Mouse (Mus musculus): Measurements from ENCODE around the gene Dpp9. TPM values are rescaled to one million over a fixed set of nuclear protein-coding genes. Genes with fewer than 3 reads are reported as not detected.

Gene Dpp9
- polyA plus RNA-seq, 1 experiment: 60.2 TPM

- H3K36me3 ChIP-seq (replicated peaks; ENCODE audit: low read length): no peaks in the 10 kb centered on the region
- TF ChIP-seq FLI1 (IDR thresholded peaks at IDR 0.05; ENCODE audit: low read length): no peak
- TF ChIP-seq GATA1 (IDR thresholded peaks at IDR 0.05; ENCODE audit: borderline replicate concordance, low read length): no peak
- H3K4me3 ChIP-seq (replicated peaks): no peak overlapping the region
- H3K9me3 ChIP-seq: no peaks in the 10 kb centered on the region
- peaks cover 69% of the 10 kb centered on the region for H3K4me1 ChIP-seq
- peaks cover 79% of the 10 kb centered on the region for H3K27me3 ChIP-seq (replicated peaks)
These were observed 71.3 kb downstream of the Dpp9 start for GRCm38 (mm10) chr17:56147420-56147819.

DNA sequence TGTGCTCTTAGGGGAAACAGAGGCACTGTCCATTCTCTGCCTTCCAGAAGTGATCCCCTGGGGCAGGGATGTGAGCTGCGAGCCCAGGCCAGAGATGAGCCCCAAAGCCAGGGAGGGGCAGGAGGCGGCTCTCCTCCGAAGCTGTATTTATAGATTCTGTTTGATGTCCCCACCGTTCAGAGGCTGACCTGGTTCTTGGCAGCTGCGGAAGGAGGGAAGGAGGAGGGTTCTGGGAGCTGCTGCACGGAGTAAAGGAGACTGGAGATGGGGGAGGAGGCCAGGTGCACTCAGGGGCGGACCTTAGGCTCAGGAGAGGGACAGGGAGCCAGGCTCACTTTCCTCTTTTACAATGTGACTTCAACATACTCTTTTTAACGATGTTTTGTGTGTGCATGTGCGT lies 72.6 kb downstream of the Dpp9 start:
- TF ChIP-seq GATA1 (IDR thresholded peaks at IDR 0.05; ENCODE audit: borderline replicate concordance, low read length) (no peak), FLI1 (IDR thresholded peaks at IDR 0.05; ENCODE audit: low read length) (no peak)
- no peaks in the 10 kb centered on the region for H3K36me3 ChIP-seq (replicated peaks; ENCODE audit: low read length)
- no peak overlapping the region for H3K4me3 ChIP-seq (replicated peaks)
- H3K4me1 ChIP-seq: peaks cover 73% of the 10 kb centered on the region
- no peaks in the 10 kb centered on the region for H3K9me3 ChIP-seq
- peaks cover 88% of the 10 kb centered on the region for H3K27me3 ChIP-seq (replicated peaks)

- no peaks in the 10 kb centered on the region for H3K9me3 ChIP-seq
- peaks cover 100% of the 10 kb centered on the region for H3K27me3 ChIP-seq (replicated peaks)
- H3K4me1 ChIP-seq: peaks cover 73% of the 10 kb centered on the region
- no peaks in the 10 kb centered on the region for H3K36me3 ChIP-seq (replicated peaks; ENCODE audit: low read length)
- H3K4me3 ChIP-seq (replicated peaks): peak overlapping the region; percentile 26
- TF ChIP-seq GATA1 (IDR thresholded peaks at IDR 0.05; ENCODE audit: borderline replicate concordance, low read length) (no peak), FLI1 (IDR thresholded peaks at IDR 0.05; ENCODE audit: low read length) (no peak)
These were observed 74.2 kb downstream of the Dpp9 start for GRCm38 (mm10) chr17:56144546-56144945.

DNA sequence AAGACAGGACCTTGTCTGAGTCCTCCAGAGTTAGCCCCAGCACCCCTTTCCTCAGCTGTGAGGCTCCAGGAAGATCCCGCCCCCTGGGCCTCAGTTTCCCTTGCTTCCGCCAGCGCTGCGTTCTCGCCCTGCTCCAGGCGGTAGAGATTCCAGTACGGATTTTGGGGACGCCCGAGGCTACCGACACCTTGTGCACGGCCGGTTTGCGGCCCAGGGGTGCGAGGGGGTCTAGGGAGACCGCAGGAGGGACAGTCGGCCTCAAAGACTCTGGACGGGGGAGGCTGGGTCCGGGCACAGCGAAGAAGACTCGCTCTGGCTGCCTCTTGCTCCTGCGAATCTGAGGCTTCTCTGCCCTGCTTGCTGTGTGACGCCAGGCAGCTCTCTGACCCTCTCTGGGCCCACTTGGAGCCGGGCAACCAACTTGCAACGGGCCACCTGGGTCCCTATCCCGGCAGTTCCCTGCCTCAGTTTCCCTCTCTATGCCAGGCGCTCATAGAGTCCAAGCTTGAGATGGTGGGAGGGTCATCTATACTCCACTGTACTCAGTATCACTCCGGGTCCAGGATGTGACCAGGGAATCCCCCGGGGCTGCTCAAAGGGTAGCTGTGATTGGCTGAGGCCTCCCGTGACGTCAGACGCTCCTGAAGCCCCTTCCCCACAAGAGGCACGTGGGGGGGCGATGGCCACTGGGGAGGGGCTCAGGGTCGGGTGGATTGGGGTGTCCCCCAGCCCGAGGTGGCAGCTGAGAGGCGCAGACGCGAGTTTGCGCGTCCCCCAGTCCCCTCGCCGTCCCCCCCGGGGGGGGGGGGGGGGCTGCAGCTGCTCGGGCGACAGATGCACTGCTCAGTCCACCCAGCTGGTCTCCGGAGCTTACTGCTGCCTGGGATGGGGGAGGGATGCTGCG lies 76.8 kb downstream of the Dpp9 start:
- Histone ChIP-seq H3K4me3 (replicated peaks) (peak overlapping the region; percentile 83), H3K4me1 (peaks cover 81% of the 10 kb centered on the region), H3K9me3 (no peaks in the 10 kb centered on the region), H3K36me3 (replicated peaks; ENCODE audit: low read length) (no peaks in the 10 kb centered on the region), H3K27me3 (replicated peaks) (peaks cover 98% of the 10 kb centered on the region)
- TF ChIP-seq FLI1 (IDR thresholded peaks at IDR 0.05; ENCODE audit: low read length) (no peak), GATA1 (IDR thresholded peaks at IDR 0.05; ENCODE audit: borderline replicate concordance, low read length) (no peak)

DNA sequence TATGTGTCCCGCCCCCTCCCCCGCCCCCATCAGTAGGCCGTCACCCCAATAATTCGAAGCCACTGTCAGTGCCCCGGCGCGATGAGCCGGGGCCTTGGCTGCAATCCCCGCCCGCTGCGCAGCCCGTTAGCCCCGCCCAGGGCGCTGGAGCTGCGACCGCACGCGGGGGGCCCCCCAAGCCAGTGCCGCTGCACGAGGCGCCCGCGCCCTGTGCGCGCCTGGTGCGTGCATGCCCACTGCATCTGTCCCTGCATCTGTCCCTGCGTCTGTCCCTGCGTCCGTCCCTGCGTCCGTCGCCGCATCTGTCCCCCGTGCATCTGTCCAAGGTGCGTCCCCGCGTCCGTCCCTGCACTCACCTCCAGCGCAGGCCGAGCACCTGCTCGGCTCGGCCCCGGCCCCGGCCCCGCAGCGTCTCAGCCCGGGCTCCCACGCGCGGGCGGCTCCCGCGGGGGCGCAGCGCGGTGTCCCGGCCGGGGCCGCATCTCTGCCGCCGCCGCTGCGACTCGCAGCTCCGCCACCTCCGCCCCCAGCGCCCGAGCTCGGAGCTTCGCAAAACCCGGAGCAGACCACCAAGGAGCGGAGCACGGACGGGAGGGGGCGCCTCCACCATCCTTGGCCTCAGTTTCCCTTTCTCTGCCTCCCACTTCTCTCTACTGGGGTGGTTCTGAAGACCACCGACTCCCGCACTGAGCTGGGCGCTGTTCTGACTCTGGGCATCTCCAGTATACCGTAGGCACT lies 78.7 kb downstream of the Dpp9 start, which contains the start of gene Sema6b:
TSS of gene Sema6b (minus strand) at position 486 of the 738 bp plus-strand sequence.
- Histone ChIP-seq H3K4me1 (peaks cover 79% of the 10 kb centered on the region), H3K27me3 (replicated peaks) (peaks cover 79% of the 10 kb centered on the region), H3K4me3 (replicated peaks) (peak within 1 kb of the TSS; percentile 94), H3K36me3 (replicated peaks; ENCODE audit: low read length) (no peaks in the 10 kb centered on the region), H3K9me3 (no peaks in the 10 kb centered on the region)
- TF ChIP-seq GATA1 (IDR thresholded peaks at IDR 0.05; ENCODE audit: borderline replicate concordance, low read length): no peak
- TF ChIP-seq FLI1 (IDR thresholded peaks at IDR 0.05; ENCODE audit: low read length): no peak

GRCm38 (mm10) chr17:56139355-56139754 lies 79.3 kb downstream of the Dpp9 start:
- TF ChIP-seq GATA1 (IDR thresholded peaks at IDR 0.05; ENCODE audit: borderline replicate concordance, low read length) (no peak), FLI1 (IDR thresholded peaks at IDR 0.05; ENCODE audit: low read length) (no peak)
- Histone ChIP-seq H3K4me1 (peaks cover 82% of the 10 kb centered on the region), H3K4me3 (replicated peaks) (peak overlapping the region; percentile 94), H3K36me3 (replicated peaks; ENCODE audit: low read length) (no peaks in the 10 kb centered on the region), H3K27me3 (replicated peaks) (peaks cover 73% of the 10 kb centered on the region), H3K9me3 (no peaks in the 10 kb centered on the region)

DNA sequence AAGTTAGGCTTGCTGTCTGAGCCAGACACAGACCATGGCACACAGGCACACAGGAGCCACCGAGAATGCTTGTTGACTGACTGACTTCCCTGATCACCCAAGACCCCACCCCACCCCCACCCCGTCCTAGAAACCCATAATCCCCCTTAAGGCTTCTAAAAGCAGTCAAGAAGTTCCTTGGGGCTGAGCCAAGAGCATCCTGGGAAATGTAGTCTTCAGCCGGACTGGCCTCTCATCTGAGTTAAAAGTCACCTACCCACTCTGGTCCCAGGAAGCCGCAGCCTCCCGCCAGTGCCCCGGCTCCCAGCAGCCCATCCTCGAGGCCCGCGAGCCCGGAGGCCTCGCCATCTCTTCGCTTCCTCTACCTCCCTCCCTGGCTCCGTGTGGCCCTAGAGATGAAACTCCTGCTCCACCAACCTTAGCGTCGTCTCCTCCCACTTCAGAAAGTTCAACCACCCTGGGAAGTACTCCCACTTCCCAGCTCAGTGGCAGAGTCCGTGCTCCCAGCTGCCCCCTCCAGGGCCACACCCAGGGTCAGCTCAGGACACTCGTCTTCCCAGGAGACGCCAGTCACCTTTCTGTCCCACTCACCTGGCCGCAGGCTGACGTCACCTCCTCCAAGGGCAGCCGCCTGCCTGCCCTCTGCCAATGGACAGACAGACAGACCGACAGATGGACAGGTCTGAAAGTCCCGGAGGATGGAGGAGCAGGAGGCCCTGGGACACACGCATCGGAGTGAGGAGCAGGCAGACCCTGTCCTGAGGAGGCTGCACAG lies 80.7 kb downstream of the Dpp9 start:
- no peak overlapping the region for H3K4me3 ChIP-seq (replicated peaks)
- H3K36me3 ChIP-seq (replicated peaks; ENCODE audit: low read length): no peaks in the 10 kb centered on the region
- peaks cover 85% of the 10 kb centered on the region for H3K4me1 ChIP-seq
- TF ChIP-seq GATA1 (IDR thresholded peaks at IDR 0.05; ENCODE audit: borderline replicate concordance, low read length): no peak
- TF ChIP-seq FLI1 (IDR thresholded peaks at IDR 0.05; ENCODE audit: low read length): no peak
- H3K27me3 ChIP-seq (replicated peaks): peaks cover 59% of the 10 kb centered on the region
- H3K9me3 ChIP-seq: no peaks in the 10 kb centered on the region

Other genes starting within 250 kb of the Dpp9 start
- gene Shd, start 248.4 kb downstream of the Dpp9 start, polyA plus RNA-seq (2012; ENCODE audit: insufficient read depth, low replicate concordance): 2.9 and 15.1 TPM in 2 replicates
- gene Fsd1, start 232.4 kb downstream of the Dpp9 start, polyA plus RNA-seq (2012; ENCODE audit: insufficient read depth, low replicate concordance): not detected in 2 replicates
- 0.21 TPM in 1 of 2 replicates, not detected in the other for gene Stap2, start 213.3 kb downstream of the Dpp9 start, polyA plus RNA-seq (2012; ENCODE audit: insufficient read depth, low replicate concordance)
- gene Mpnd, start 213.2 kb downstream of the Dpp9 start, polyA plus RNA-seq (2012; ENCODE audit: insufficient read depth, low replicate concordance): 4.4 and 22.7 TPM in 2 replicates
- 115 and 286 TPM in 2 replicates for gene Sh3gl1, start 182.3 kb downstream of the Dpp9 start, polyA plus RNA-seq (2012; ENCODE audit: insufficient read depth, low replicate concordance)
- 17.0 and 33.8 TPM in 2 replicates for gene Chaf1a, start 178.5 kb downstream of the Dpp9 start, polyA plus RNA-seq (2012; ENCODE audit: insufficient read depth, low replicate concordance)
- gene Ubxn6, start 143.9 kb downstream of the Dpp9 start, polyA plus RNA-seq (2012; ENCODE audit: insufficient read depth, low replicate concordance): 75.0 and 97.7 TPM in 2 replicates
- gene Hdgfl2, start 139.3 kb downstream of the Dpp9 start, polyA plus RNA-seq (2012; ENCODE audit: insufficient read depth, low replicate concordance): 93.5 and 279 TPM in 2 replicates
- gene Plin4, start 109.1 kb downstream of the Dpp9 start, polyA plus RNA-seq (2012; ENCODE audit: insufficient read depth, low replicate concordance): not detected in 2 replicates
- not detected in 2 replicates for gene Plin5, start 101.3 kb downstream of the Dpp9 start, polyA plus RNA-seq (2012; ENCODE audit: insufficient read depth, low replicate concordance)
- 2.7 TPM in 1 of 2 replicates, not detected in the other for gene Lrg1, start 96.9 kb downstream of the Dpp9 start, polyA plus RNA-seq (2012; ENCODE audit: insufficient read depth, low replicate concordance)
- gene Sema6b, start 78.6 kb downstream of the Dpp9 start, polyA plus RNA-seq (2012; ENCODE audit: insufficient read depth, low replicate concordance): 19.4 and 37.0 TPM in 2 replicates
- 0.94 and 3.0 TPM in 2 replicates for gene Tnfaip8l1, start 56.4 kb downstream of the Dpp9 start, polyA plus RNA-seq (2012; ENCODE audit: insufficient read depth, low replicate concordance)
- 13.4 and 39.8 TPM in 2 replicates for gene Mydgf, start 35.0 kb downstream of the Dpp9 start, polyA plus RNA-seq (2012; ENCODE audit: insufficient read depth, low replicate concordance)
- 9.5 and 11.2 TPM in 2 replicates for gene Fem1a, start 37.9 kb upstream of the Dpp9 start, polyA plus RNA-seq (2012; ENCODE audit: insufficient read depth, low replicate concordance)
- 13.7 and 27.2 TPM in 2 replicates for gene Ticam1, start 57.9 kb upstream of the Dpp9 start, polyA plus RNA-seq (2012; ENCODE audit: insufficient read depth, low replicate concordance)
- gene Plin3, start 74.0 kb upstream of the Dpp9 start, polyA plus RNA-seq (2012; ENCODE audit: insufficient read depth, low replicate concordance): 4.6 and 21.3 TPM in 2 replicates
- not detected in 2 replicates for gene Arrdc5, start 81.4 kb upstream of the Dpp9 start, polyA plus RNA-seq (2012; ENCODE audit: insufficient read depth, low replicate concordance)
- 12.4 and 22.6 TPM in 2 replicates for gene Uhrf1, start 84.4 kb upstream of the Dpp9 start, polyA plus RNA-seq (2012; ENCODE audit: insufficient read depth, low replicate concordance)
- 31.1 and 55.9 TPM in 2 replicates for gene Kdm4b, start 107.2 kb upstream of the Dpp9 start, polyA plus RNA-seq (2012; ENCODE audit: insufficient read depth, low replicate concordance)

All from megakaryocyte, embryonic 14.5 days (primary cell).